Mouse (Mus musculus): ENCODE measurements around the gene Ppp2r5a. TPM values are rescaled to one million over a fixed set of nuclear protein-coding genes. Genes with fewer than 3 reads are reported as not detected.

Ppp2r5a gene
- polyA plus RNA-seq, 1 experiment = 14.2 TPM

- Histone ChIP-seq H3K27me3 (ENCODE audit: control insufficient read depth, insufficient read depth, low read length) (no peaks in the 10 kb centered on the region), H3K4me3 (ENCODE audit: control insufficient read depth, low read depth, low read length) (no peak overlapping the region), H3K36me3 (ENCODE audit: control insufficient read depth, insufficient read depth, low read length) (no peaks in the 10 kb centered on the region), H3K27ac (ENCODE audit: control insufficient read depth, insufficient read depth, low read depth, low read length) (no peak overlapping the region), H3K4me1 (ENCODE audit: control insufficient read depth, insufficient read depth, low read length) (no peaks in the 10 kb centered on the region; the same call in 1 of the 2 replicates)
- no peak for TF ChIP-seq CTCF (IDR thresholded peaks at IDR 0.05; ENCODE audit: control insufficient read depth, insufficient read depth, insufficient replicate concordance, low read depth, low read length)
- TF ChIP-seq POLR2A (IDR thresholded peaks at IDR 0.05; ENCODE audit: control insufficient read depth, low read depth, low read length) = no peak
Observed at GRCm38 (mm10) chr1:191407246-191407645, 4.2 kb upstream of the Ppp2r5a start.

DNA sequence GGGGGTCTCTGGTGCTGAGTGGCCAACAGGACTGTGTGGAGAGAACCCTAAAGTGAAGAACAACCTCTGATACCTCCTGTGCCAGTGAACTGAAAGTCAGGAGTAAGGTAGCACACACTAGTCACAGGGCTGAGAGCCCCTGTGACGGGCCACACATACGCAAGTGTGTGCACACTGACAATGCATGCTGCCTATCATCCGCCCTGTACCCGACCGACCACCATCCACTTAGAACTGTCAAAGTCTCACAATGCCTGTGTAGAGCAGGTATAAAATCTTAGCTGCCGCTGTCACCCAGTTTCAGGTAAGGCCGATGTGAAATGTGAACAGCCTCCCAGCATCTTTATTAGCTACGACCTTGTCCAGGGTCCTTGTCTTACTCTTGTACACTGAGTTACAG, 3.4 kb upstream of the Ppp2r5a start:
- H3K4me1 ChIP-seq (ENCODE audit: control insufficient read depth, insufficient read depth, low read length) = no peaks in the 10 kb centered on the region; the same call in 1 of the 2 replicates
- TF ChIP-seq POLR2A (IDR thresholded peaks at IDR 0.05; ENCODE audit: control insufficient read depth, low read depth, low read length) = no peak
- TF ChIP-seq CTCF (IDR thresholded peaks at IDR 0.05; ENCODE audit: control insufficient read depth, insufficient read depth, insufficient replicate concordance, low read depth, low read length) = no peak
- H3K27me3 ChIP-seq (ENCODE audit: control insufficient read depth, insufficient read depth, low read length) = no peaks in the 10 kb centered on the region
- no peak overlapping the region for H3K4me3 ChIP-seq (ENCODE audit: control insufficient read depth, low read depth, low read length)
- no peaks in the 10 kb centered on the region for H3K36me3 ChIP-seq (ENCODE audit: control insufficient read depth, insufficient read depth, low read length)
- no peak overlapping the region for H3K27ac ChIP-seq (ENCODE audit: control insufficient read depth, insufficient read depth, low read depth, low read length)

GRCm38 (mm10) chr1:191404721-191405329, 1.8 kb upstream of the Ppp2r5a start:
- Histone ChIP-seq H3K4me1 (ENCODE audit: control insufficient read depth, insufficient read depth, low read length) (no peaks in the 10 kb centered on the region; the same call in 1 of the 2 replicates), H3K27ac (ENCODE audit: control insufficient read depth, insufficient read depth, low read depth, low read length) (no peak overlapping the region), H3K4me3 (ENCODE audit: control insufficient read depth, low read depth, low read length) (no peak overlapping the region), H3K27me3 (ENCODE audit: control insufficient read depth, insufficient read depth, low read length) (no peaks in the 10 kb centered on the region), H3K36me3 (ENCODE audit: control insufficient read depth, insufficient read depth, low read length) (no peaks in the 10 kb centered on the region)
- TF ChIP-seq CTCF (IDR thresholded peaks at IDR 0.05; ENCODE audit: control insufficient read depth, insufficient read depth, insufficient replicate concordance, low read depth, low read length) = no peak
- TF ChIP-seq POLR2A (IDR thresholded peaks at IDR 0.05; ENCODE audit: control insufficient read depth, low read depth, low read length) = no peak

DNA sequence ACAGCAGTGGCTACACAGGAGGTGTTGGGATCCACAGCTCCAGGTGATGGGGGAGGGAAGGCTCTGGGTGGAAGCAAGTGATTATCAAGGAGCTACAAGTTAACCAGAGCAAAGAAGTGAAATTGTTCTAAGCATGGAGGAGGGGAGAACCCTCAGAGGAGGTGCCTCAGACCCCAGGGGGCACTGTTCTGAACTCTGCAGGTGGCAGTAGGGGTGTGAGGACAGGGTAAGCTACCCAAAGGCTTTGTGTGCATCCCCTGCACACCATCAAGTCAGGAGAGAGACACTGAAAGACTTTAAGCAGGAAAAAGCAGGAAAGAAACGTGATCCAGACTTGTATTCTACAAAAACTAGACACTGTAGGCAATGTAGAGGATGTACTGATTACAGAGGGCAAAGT, 1.2 kb upstream of the Ppp2r5a start:
- no peak for TF ChIP-seq CTCF (IDR thresholded peaks at IDR 0.05; ENCODE audit: control insufficient read depth, insufficient read depth, insufficient replicate concordance, low read depth, low read length)
- TF ChIP-seq POLR2A (IDR thresholded peaks at IDR 0.05; ENCODE audit: control insufficient read depth, low read depth, low read length) = no peak
- no peak overlapping the region for H3K4me3 ChIP-seq (ENCODE audit: control insufficient read depth, low read depth, low read length)
- H3K27ac ChIP-seq (ENCODE audit: control insufficient read depth, insufficient read depth, low read depth, low read length) = no peak overlapping the region
- H3K4me1 ChIP-seq (ENCODE audit: control insufficient read depth, insufficient read depth, low read length) = no peaks in the 10 kb centered on the region; the same call in 1 of the 2 replicates
- no peaks in the 10 kb centered on the region for H3K36me3 ChIP-seq (ENCODE audit: control insufficient read depth, insufficient read depth, low read length)
- H3K27me3 ChIP-seq (ENCODE audit: control insufficient read depth, insufficient read depth, low read length) = no peaks in the 10 kb centered on the region

DNA sequence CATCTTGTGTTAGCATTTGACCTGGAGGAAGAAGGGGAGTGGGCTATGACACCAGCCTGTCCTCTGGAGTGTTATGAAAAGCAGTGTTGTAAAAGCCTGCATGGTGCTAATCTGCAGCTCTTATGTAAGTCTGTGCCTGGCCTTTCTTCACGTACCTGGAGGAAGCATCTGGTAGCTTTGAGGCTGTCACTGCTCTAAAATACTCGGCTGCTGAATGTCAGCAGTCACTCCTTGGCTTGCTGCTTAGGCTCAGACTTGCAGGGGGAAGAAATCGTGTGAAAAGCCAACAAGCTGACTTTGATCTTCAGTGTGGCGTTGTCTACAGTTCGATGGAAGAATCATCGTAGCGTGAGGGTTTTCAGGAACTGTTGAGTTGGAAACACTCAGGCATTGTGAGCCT, 566 bp downstream of the Ppp2r5a start:
- Histone ChIP-seq H3K27me3 (ENCODE audit: control insufficient read depth, insufficient read depth, low read length) (no peaks in the 10 kb centered on the region), H3K4me1 (ENCODE audit: control insufficient read depth, insufficient read depth, low read length) (peaks cover 3% of the 10 kb centered on the region), H3K36me3 (ENCODE audit: control insufficient read depth, insufficient read depth, low read length) (no peaks in the 10 kb centered on the region), H3K27ac (ENCODE audit: control insufficient read depth, insufficient read depth, low read depth, low read length) (no peak overlapping the region), H3K4me3 (ENCODE audit: control insufficient read depth, low read depth, low read length) (no peak overlapping the region)
- TF ChIP-seq CTCF (IDR thresholded peaks at IDR 0.05; ENCODE audit: control insufficient read depth, insufficient read depth, insufficient replicate concordance, low read depth, low read length) = no peak
- TF ChIP-seq POLR2A (IDR thresholded peaks at IDR 0.05; ENCODE audit: control insufficient read depth, low read depth, low read length) = no peak

DNA sequence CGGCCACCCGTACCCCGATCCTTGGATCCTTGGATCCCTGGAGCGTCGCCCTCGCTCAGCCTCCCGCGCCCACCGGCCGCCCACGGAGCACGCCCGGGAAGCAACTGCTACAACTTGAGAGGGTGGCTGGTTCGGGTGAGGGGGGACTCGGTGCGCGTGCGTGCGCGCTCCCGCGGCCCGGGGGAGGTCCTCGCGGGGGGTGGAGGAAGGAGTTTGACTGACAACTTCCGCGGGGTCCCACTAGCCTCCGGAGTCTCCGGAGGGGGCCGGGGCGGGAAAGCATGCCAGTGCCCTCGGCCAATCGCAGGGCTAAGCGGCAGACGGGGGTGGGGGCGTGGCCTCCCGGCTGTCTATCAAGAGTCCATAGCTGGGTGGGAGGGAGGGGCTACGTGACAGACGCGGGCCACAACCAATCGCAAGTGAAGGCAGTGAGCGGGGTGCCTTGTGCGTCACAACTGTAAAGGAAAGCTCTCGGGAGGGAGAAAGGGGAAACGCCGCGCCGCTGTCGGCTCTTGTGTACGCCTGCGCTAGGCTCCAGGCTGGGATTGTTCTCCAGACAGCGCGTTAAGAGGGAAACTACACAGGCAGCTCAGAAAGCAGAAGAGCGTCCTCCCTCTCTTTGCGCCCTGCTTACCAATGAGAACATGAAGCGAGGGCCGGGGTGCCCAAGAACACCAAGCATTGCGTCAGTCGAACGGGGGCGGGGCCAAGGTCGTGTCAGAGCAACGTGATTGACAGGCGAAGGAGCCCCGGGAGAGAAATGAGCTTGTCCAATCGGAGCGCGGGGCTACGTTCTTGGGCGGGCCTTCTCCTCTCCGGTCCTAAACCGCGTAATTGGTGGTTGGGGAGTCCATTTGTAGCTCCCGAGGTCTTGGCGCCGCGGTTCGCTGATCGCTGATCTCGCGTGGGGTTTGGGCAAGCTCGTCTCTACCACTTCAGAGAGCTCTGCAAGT, 5.9 kb downstream of the Ppp2r5a start:
- peaks cover 3% of the 10 kb centered on the region for H3K4me1 ChIP-seq (ENCODE audit: control insufficient read depth, insufficient read depth, low read length)
- H3K27ac ChIP-seq (ENCODE audit: control insufficient read depth, insufficient read depth, low read depth, low read length) = peak overlapping the region; percentile 94
- peak; percentile 80 for TF ChIP-seq POLR2A (IDR thresholded peaks at IDR 0.05; ENCODE audit: control insufficient read depth, low read depth, low read length)
- no peak for TF ChIP-seq CTCF (IDR thresholded peaks at IDR 0.05; ENCODE audit: control insufficient read depth, insufficient read depth, insufficient replicate concordance, low read depth, low read length)
- H3K4me3 ChIP-seq (ENCODE audit: control insufficient read depth, low read depth, low read length) = peak overlapping the region; percentile 96
- no peaks in the 10 kb centered on the region for H3K27me3 ChIP-seq (ENCODE audit: control insufficient read depth, insufficient read depth, low read length)
- H3K36me3 ChIP-seq (ENCODE audit: control insufficient read depth, insufficient read depth, low read length) = no peaks in the 10 kb centered on the region

DNA sequence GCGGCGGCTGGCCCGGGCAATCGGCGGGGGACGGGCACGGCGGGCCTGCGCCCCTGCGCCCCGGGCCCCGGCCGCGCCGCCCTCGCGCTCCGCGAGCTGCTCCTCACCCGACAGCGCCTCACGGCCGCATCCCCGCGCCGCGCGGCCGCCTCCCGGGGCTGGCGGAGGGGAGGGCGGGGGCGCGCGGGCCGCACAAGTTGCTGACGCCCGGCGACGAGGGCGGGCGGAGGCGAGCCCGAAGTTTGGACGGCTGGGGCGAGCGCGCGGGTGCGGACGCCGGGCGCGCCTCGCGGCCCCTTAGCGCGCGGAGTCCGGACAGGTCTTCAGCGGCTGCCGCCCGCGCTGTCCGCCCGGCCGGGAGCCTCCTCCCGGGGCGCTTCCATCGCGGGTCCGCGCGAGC, 6.6 kb downstream of the Ppp2r5a start:
- H3K27ac ChIP-seq (ENCODE audit: control insufficient read depth, insufficient read depth, low read depth, low read length) = peak overlapping the region; percentile 92
- peak overlapping the region; percentile 96 for H3K4me3 ChIP-seq (ENCODE audit: control insufficient read depth, low read depth, low read length)
- no peaks in the 10 kb centered on the region for H3K36me3 ChIP-seq (ENCODE audit: control insufficient read depth, insufficient read depth, low read length)
- peaks cover 3% of the 10 kb centered on the region for H3K4me1 ChIP-seq (ENCODE audit: control insufficient read depth, insufficient read depth, low read length)
- no peaks in the 10 kb centered on the region for H3K27me3 ChIP-seq (ENCODE audit: control insufficient read depth, insufficient read depth, low read length)
- TF ChIP-seq CTCF (IDR thresholded peaks at IDR 0.05; ENCODE audit: control insufficient read depth, insufficient read depth, insufficient replicate concordance, low read depth, low read length) (no peak), POLR2A (IDR thresholded peaks at IDR 0.05; ENCODE audit: control insufficient read depth, low read depth, low read length) (no peak)

All from testis, adult 2 months (tissue).